25 mouse cellular contexts compared by ENCODE assay signal in genomic region chr5:148562235-148562634, GRCm38 (mm10).
"Had no signal": no experiment of that assay in that cellular context is flagged by ENCODE, and none has a peak within 500 bp of the region (broad histone marks: within the 10 kb centered on the region; RNA-seq: fewer than 3 reads in every experiment).

No protein-coding gene starts in this region.

- H3K27ac ChIP-seq: heart, adult 2 months; heart, embryonic 13.5 days; heart, embryonic 15.5 days; hindbrain, embryonic 13.5 days; hindbrain, embryonic 15.5 days; hindbrain, postnatal 0 days; kidney, embryonic 15.5 days; kidney, postnatal 0 days; limb, embryonic 13.5 days; limb, embryonic 15.5 days had no signal

- H3K36me3 ChIP-seq: heart, embryonic 13.5 days; heart, embryonic 15.5 days; hindbrain, embryonic 13.5 days; hindbrain, embryonic 15.5 days; kidney, embryonic 15.5 days; limb, embryonic 13.5 days; limb, embryonic 15.5 days had no signal

- H3K9ac ChIP-seq: heart, embryonic 13.5 days; heart, embryonic 15.5 days; hindbrain, embryonic 13.5 days; hindbrain, embryonic 15.5 days; kidney, embryonic 15.5 days; limb, embryonic 13.5 days; limb, embryonic 15.5 days had no signal

- DNase-seq: gastrocnemius, postnatal 14 days; gastrocnemius, postnatal 36 days; heart, adult 11 months; heart, adult 2 months; heart, postnatal 14 days; heart, postnatal 36 days; kidney, adult 11 months; kidney, adult 2 months; kidney, adult 9 months; kidney, postnatal 14 days; kidney, postnatal 36 days; layer of hippocampus, adult 9-11 months; layer of hippocampus, postnatal 36 days; left cerebral cortex, postnatal 4 days had no signal

- H3K4me2 ChIP-seq: heart, embryonic 11.5 days; heart, embryonic 13.5 days; heart, embryonic 15.5 days; hindbrain, embryonic 13.5 days; hindbrain, embryonic 15.5 days; kidney, embryonic 15.5 days; limb, embryonic 13.5 days; limb, embryonic 15.5 days had no signal

- H3K9me3 ChIP-seq: heart, embryonic 13.5 days; heart, embryonic 15.5 days; hindbrain, embryonic 13.5 days; hindbrain, embryonic 15.5 days; kidney, embryonic 15.5 days; limb, embryonic 13.5 days; limb, embryonic 15.5 days had no signal

- H3K4me3 ChIP-seq: heart, adult 2 months; heart, embryonic 13.5 days; heart, embryonic 15.5 days; hindbrain, embryonic 13.5 days; hindbrain, embryonic 15.5 days; kidney, embryonic 15.5 days; limb, embryonic 13.5 days; limb, embryonic 15.5 days had no signal

- H3K4me1 ChIP-seq: hindbrain, embryonic 13.5 days; hindbrain, embryonic 15.5 days; kidney, embryonic 15.5 days; limb, embryonic 13.5 days had no signal

- ATAC-seq: hindbrain, postnatal 0 days; intestine, embryonic 16.5 days had no signal

- H3K27me3 ChIP-seq: heart, embryonic 13.5 days; heart, embryonic 15.5 days; hindbrain, embryonic 13.5 days; hindbrain, embryonic 15.5 days; kidney, embryonic 15.5 days; limb, embryonic 13.5 days; limb, embryonic 15.5 days had no signal
